Mouse (Mus musculus): Measurements from ENCODE around the gene Stat6. TPM values are rescaled to one million over a fixed set of nuclear protein-coding genes. Genes with fewer than 3 reads are reported as not detected.

Gene Stat6
- polyA plus RNA-seq, 1 experiment from 2014 or later: 5.4 TPM

DNA sequence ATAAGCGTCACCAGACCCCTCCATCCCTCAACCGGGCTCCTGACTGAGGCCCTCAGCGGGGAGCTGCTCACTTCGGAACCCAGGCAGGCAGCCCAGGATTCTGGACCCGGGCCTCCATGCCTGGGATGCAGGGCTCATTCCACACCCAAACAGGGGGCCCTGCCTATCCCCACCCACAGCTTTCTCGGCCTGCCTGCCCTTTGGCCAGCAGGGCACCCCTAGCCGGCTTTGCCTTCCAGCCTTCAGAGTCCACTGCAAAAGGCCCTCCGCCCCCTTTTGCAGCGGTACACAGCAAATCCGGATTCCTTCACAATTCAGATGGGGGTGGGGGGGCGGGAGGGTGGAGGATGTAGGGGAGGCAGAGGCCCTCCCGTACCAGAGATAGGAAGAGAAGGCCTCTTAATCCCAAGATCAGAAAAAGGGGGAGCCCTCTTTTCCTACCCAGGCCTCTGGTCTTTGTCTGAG is 22.8 kb upstream of the Stat6 start:
- H3K9ac ChIP-seq (ENCODE audit: low read depth, low read length): peak overlapping the region; percentile 89
- H3K36me3 ChIP-seq (ENCODE audit: control insufficient read depth, insufficient read depth, low read length): no peaks in the 10 kb centered on the region; the same call in 1 of the 2 replicates
- under 1% methylated on average over 12 of the region's 12 CpGs for WGBS
- H3K27ac ChIP-seq (ENCODE audit: low read length): peak overlapping the region; percentile 85
- H3K27me3 ChIP-seq (ENCODE audit: control insufficient read depth, insufficient read depth, low read depth, low read length): no peaks in the 10 kb centered on the region
- H3K9me3 ChIP-seq (replicated peaks; ENCODE audit: control insufficient read depth, low read length, poor library complexity, severe bottlenecking): no peaks in the 10 kb centered on the region
- ATAC-seq: peak; percentile 11; the same call in 1 of the 2 replicates
- H3K4me3 ChIP-seq (ENCODE audit: low read depth, low read length): peak overlapping the region; percentile 68
- H3K4me2 ChIP-seq (ENCODE audit: low read length): peak overlapping the region; percentile 96
- H3K4me1 ChIP-seq (ENCODE audit: control insufficient read depth, insufficient read depth, low read length): peaks cover 47% of the 10 kb centered on the region

- H3K4me3 ChIP-seq (ENCODE audit: low read depth, low read length): peak within 1 kb of the TSS; percentile 68
- no peaks in the 10 kb centered on the region for H3K27me3 ChIP-seq (ENCODE audit: control insufficient read depth, insufficient read depth, low read depth, low read length)
- WGBS: 0% methylated on average over 24 of the region's 32 CpGs
- peak within 1 kb of the TSS; percentile 96 for H3K4me2 ChIP-seq (ENCODE audit: low read length)
- no peaks in the 10 kb centered on the region for H3K9me3 ChIP-seq (replicated peaks; ENCODE audit: control insufficient read depth, low read length, poor library complexity, severe bottlenecking)
- peaks cover 41% of the 10 kb centered on the region for H3K4me1 ChIP-seq (ENCODE audit: control insufficient read depth, insufficient read depth, low read length)
- H3K9ac ChIP-seq (ENCODE audit: low read depth, low read length): peak within 1 kb of the TSS; percentile 89
- peak within 1 kb of the TSS; percentile 85 for H3K27ac ChIP-seq (ENCODE audit: low read length)
- no peaks in the 10 kb centered on the region; the same call in 1 of the 2 replicates for H3K36me3 ChIP-seq (ENCODE audit: control insufficient read depth, insufficient read depth, low read length)
- ATAC-seq: peak; percentile 76
These were observed 22.2 kb upstream of the Stat6 start, which contains the start of gene Lrp1 for GRCm38 (mm10) chr10:127620406-127621190. Gene Lrp1 (minus strand): TSS chr10:127621148.

- Histone ChIP-seq H3K4me2 (ENCODE audit: low read length) (peak overlapping the region; percentile 96), H3K27ac (ENCODE audit: low read length) (peak overlapping the region; percentile 85), H3K9me3 (replicated peaks; ENCODE audit: control insufficient read depth, low read length, poor library complexity, severe bottlenecking) (no peaks in the 10 kb centered on the region), H3K4me3 (ENCODE audit: low read depth, low read length) (peak overlapping the region; percentile 68), H3K36me3 (ENCODE audit: control insufficient read depth, insufficient read depth, low read length) (no peaks in the 10 kb centered on the region; the same call in 1 of the 2 replicates), H3K9ac (ENCODE audit: low read depth, low read length) (peak overlapping the region; percentile 62), H3K4me1 (ENCODE audit: control insufficient read depth, insufficient read depth, low read length) (peaks cover 32% of the 10 kb centered on the region), H3K27me3 (ENCODE audit: control insufficient read depth, insufficient read depth, low read depth, low read length) (no peaks in the 10 kb centered on the region)
- 1% methylated on average over 36 of the region's 39 CpGs for WGBS
- ATAC-seq: peak; percentile 83
These were observed 21.4 kb upstream of the Stat6 start for GRCm38 (mm10) chr10:127621191-127622056.

DNA sequence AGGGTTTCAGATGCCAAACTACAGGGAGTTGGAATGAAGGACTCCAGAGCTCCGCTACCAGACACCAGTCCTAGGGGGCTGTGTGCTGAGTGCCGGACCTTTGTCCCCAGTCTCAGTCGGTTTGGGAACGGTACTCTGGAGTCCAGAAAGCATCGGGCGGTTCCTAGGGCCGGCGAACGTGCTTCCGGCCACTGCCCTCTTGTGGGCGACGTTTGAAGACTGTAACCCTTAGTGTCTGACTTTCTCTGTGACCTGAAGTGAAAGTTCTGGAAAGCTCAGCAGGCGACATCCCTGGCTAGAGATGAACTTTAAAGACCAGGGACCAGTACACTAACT is 20.8 kb upstream of the Stat6 start:
- WGBS: 1% methylated on average over 13 of the region's 13 CpGs
- Histone ChIP-seq H3K9ac (ENCODE audit: low read depth, low read length) (peak overlapping the region; percentile 62; the same call in 1 of the 2 replicates), H3K9me3 (replicated peaks; ENCODE audit: control insufficient read depth, low read length, poor library complexity, severe bottlenecking) (no peaks in the 10 kb centered on the region), H3K4me3 (ENCODE audit: low read depth, low read length) (peak overlapping the region; percentile 68), H3K4me1 (ENCODE audit: control insufficient read depth, insufficient read depth, low read length) (peaks cover 26% of the 10 kb centered on the region), H3K36me3 (ENCODE audit: control insufficient read depth, insufficient read depth, low read length) (no peaks in the 10 kb centered on the region; the same call in 1 of the 2 replicates), H3K27me3 (ENCODE audit: control insufficient read depth, insufficient read depth, low read depth, low read length) (no peaks in the 10 kb centered on the region), H3K4me2 (ENCODE audit: low read length) (peak overlapping the region; percentile 96), H3K27ac (ENCODE audit: low read length) (peak overlapping the region; percentile 23; the same call in 1 of the 2 replicates)
- ATAC-seq: peak; percentile 9; the same call in 1 of the 2 replicates

GRCm38 (mm10) chr10:127622661-127623060 is 20.1 kb upstream of the Stat6 start:
- no peak for ATAC-seq
- Histone ChIP-seq H3K27me3 (ENCODE audit: control insufficient read depth, insufficient read depth, low read depth, low read length) (no peaks in the 10 kb centered on the region), H3K9me3 (replicated peaks; ENCODE audit: control insufficient read depth, low read length, poor library complexity, severe bottlenecking) (no peaks in the 10 kb centered on the region), H3K4me2 (ENCODE audit: low read length) (no peak overlapping the region), H3K4me3 (ENCODE audit: low read depth, low read length) (no peak overlapping the region), H3K27ac (ENCODE audit: low read length) (no peak overlapping the region), H3K4me1 (ENCODE audit: control insufficient read depth, insufficient read depth, low read length) (peaks cover 20% of the 10 kb centered on the region), H3K9ac (ENCODE audit: low read depth, low read length) (no peak overlapping the region), H3K36me3 (ENCODE audit: control insufficient read depth, insufficient read depth, low read length) (no peaks in the 10 kb centered on the region; the same call in 1 of the 2 replicates)
- 61% methylated on average over 4 of the region's 4 CpGs for WGBS

DNA sequence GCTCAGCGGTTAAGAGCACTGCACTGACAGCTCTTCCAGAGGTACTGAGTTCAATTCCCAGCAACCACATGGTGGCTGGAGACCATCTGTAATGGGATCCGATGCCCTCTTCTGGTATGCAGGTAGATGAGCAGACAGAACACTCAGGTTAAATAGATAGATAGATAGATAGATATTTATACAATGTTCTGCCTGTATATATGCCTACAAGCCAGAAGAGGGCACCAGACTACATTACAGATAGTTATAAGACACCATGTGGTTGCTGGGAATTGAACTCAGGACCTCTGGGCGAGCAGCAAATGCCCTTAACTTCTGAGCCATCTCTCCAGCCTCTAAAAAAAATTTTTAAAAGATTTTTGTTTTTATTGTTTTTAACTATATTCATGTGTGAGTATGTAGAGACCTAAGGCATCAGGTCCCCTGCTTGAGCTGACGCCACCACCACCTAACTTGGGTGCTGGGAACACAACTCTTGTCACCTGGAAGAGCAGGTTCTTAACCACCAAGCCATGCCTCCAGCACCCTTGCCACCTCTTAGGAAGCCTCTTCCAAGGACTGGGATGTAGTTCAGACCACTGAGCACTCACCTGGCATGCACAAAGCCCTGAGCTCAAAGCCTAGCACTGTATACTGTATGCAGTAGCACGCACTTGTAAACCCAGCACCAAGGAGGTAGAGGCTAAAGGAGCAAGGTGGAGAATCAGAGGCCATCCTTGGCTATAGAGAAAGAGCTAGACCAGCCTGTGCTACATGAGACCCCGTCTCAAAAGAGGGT is 19.2 kb upstream of the Stat6 start:
- no peaks in the 10 kb centered on the region for H3K9me3 ChIP-seq (replicated peaks; ENCODE audit: control insufficient read depth, low read length, poor library complexity, severe bottlenecking)
- no peak overlapping the region for H3K4me2 ChIP-seq (ENCODE audit: low read length)
- no peak overlapping the region for H3K9ac ChIP-seq (ENCODE audit: low read depth, low read length)
- WGBS: 94% methylated on average over 6 of the region's 6 CpGs
- no peak overlapping the region for H3K27ac ChIP-seq (ENCODE audit: low read length)
- H3K4me3 ChIP-seq (ENCODE audit: low read depth, low read length): no peak overlapping the region
- no peak for ATAC-seq
- H3K36me3 ChIP-seq (ENCODE audit: control insufficient read depth, insufficient read depth, low read length): no peaks in the 10 kb centered on the region; the same call in 1 of the 2 replicates
- H3K4me1 ChIP-seq (ENCODE audit: control insufficient read depth, insufficient read depth, low read length): peaks cover 10% of the 10 kb centered on the region
- H3K27me3 ChIP-seq (ENCODE audit: control insufficient read depth, insufficient read depth, low read depth, low read length): no peaks in the 10 kb centered on the region

GRCm38 (mm10) chr10:127626433-127626832 is 16.4 kb upstream of the Stat6 start:
- WGBS: 87% methylated on average over 3 of the region's 3 CpGs
- Histone ChIP-seq H3K4me3 (ENCODE audit: low read depth, low read length) (no peak overlapping the region), H3K36me3 (ENCODE audit: control insufficient read depth, insufficient read depth, low read length) (no peaks in the 10 kb centered on the region), H3K4me1 (ENCODE audit: control insufficient read depth, insufficient read depth, low read length) (peaks cover 2% of the 10 kb centered on the region), H3K9me3 (replicated peaks; ENCODE audit: control insufficient read depth, low read length, poor library complexity, severe bottlenecking) (no peaks in the 10 kb centered on the region), H3K4me2 (ENCODE audit: low read length) (no peak overlapping the region), H3K27me3 (ENCODE audit: control insufficient read depth, insufficient read depth, low read depth, low read length) (no peaks in the 10 kb centered on the region), H3K27ac (ENCODE audit: low read length) (no peak overlapping the region), H3K9ac (ENCODE audit: low read depth, low read length) (no peak overlapping the region)
- no peak for ATAC-seq
